Mouse (Mus musculus) liver, postnatal 0 days (tissue): ENCODE measurements around the gene Trnau1ap.

Source experiments
- CTCF ChIP-seq: sonication (generic); IDR thresholded peaks from 2 replicates; pipeline ENCODE4 v1.5.1; 2016; ENCODE audit warnings: antibody characterized with exemption, low read depth
- EP300 ChIP-seq: IDR thresholded peaks from 2 replicates; pipeline ENCODE4 v1.6.1; 2016; ENCODE audit warnings: antibody characterized with exemption, low read depth, mild to moderate bottlenecking

- no peak for TF ChIP-seq CTCF
- no peak for TF ChIP-seq EP300
These were observed 2.6 kb upstream of the Trnau1ap start for GRCm38 (mm10) chr4:132331960-132332359.
